Comparison of ENCODE assay signal across 9 mouse cellular contexts in the genomic region with DNA sequence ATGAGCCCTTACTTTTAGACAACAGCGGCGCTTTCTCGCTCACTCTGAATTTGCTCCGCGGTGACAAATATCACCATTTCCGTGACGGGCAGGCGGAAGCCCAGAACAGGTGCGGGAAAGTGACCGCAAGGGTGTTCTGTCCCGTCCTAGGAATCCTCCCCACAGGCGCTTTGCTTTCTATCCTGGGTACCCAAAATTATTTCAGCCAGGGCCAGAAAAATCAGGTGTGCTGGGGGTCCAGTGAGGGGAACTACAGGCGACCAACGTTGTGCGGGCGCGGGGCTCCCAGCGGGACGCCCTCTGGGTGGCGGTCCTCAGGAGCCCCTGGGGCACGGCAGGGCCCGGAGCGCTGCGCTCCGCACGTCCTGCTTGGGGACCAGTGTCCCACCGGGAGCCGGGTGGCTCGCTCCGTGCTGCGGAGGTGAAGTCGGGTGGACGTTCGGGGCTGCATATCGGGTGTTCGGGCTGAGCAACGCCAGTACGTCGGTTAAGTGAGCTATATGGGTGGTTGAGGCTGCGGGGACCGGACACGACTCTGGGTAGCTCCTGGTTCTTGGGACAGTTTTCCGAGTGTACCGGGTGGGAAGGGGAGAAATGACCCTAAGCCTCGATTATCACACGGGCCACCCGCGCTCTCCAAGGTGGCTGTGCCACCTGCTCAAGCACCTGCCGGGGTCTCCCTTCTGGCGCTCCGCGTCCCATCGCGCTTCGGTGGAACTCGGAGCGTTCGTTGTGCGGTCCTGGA.
DNase-seq lines count a peak whose midpoint lies in the region; ATAC-seq and TF ChIP-seq lines count a peak whose summit lies in the region.
"Had no signal": no experiment of that assay in that cellular context is flagged by ENCODE, and none has a peak within 500 bp of the region (broad histone marks: within the 10 kb centered on the region; RNA-seq: fewer than 3 reads in every experiment).

No protein-coding gene starts in this region.

- no peak for TF ChIP-seq CTCF in lung, adult 2 months (IDR thresholded peaks at IDR 0.05; ENCODE audit: insufficient read depth, low read length)

- intact Hi-C loops in heart, postnatal 25 days (cut with DNase I): no loop called here

- peak overlapping the region; percentile 77 for H3K4me3 ChIP-seq in heart, embryonic 12.5 days
- H3K4me3 ChIP-seq in embryonic facial prominence, embryonic 13.5 days: peak overlapping the region; percentile 51
- H3K4me3 ChIP-seq in intestine, embryonic 14.5 days (ENCODE audit: low read depth, low read length): peak overlapping the region; percentile 40
- peak overlapping the region; percentile 26 for H3K4me3 ChIP-seq in myocyte
- no peak overlapping the region for H3K4me3 ChIP-seq in lung, adult 2 months (replicated peaks; ENCODE audit: extremely low read depth, low read depth, low read length)

- no peak overlapping the region for H3ac ChIP-seq in myocyte (ENCODE audit: control insufficient read depth, insufficient read length)

- H3K9me3 ChIP-seq in heart, embryonic 12.5 days (replicated peaks): no peaks in the 10 kb centered on the region
- H3K9me3 ChIP-seq in embryonic facial prominence, embryonic 13.5 days: no peaks in the 10 kb centered on the region
- H3K9me3 ChIP-seq in intestine, embryonic 14.5 days (ENCODE audit: control insufficient read depth, low read length): no peaks in the 10 kb centered on the region
- H3K9me3 ChIP-seq: G1E had no signal

- H3K27me3 ChIP-seq in heart, embryonic 12.5 days (replicated peaks): peaks cover 79% of the 10 kb centered on the region
- peaks cover 98% of the 10 kb centered on the region for H3K27me3 ChIP-seq in embryonic facial prominence, embryonic 13.5 days
- peaks cover 84% of the 10 kb centered on the region for H3K27me3 ChIP-seq in intestine, embryonic 14.5 days (replicated peaks; ENCODE audit: control insufficient read depth, insufficient read depth, low read length)
- peaks cover 60% of the 10 kb centered on the region for H3K27me3 ChIP-seq in myocyte (ENCODE audit: control insufficient read depth, insufficient read depth, insufficient read length)

- H3K9ac ChIP-seq in heart, embryonic 12.5 days: peak overlapping the region; percentile 67
- peak overlapping the region; percentile 59; the same call in 1 of the 2 replicates for H3K9ac ChIP-seq in embryonic facial prominence, embryonic 13.5 days
- H3K9ac ChIP-seq in intestine, embryonic 14.5 days (ENCODE audit: low read length): no peak overlapping the region

- H3K4me2 ChIP-seq in heart, embryonic 12.5 days: peak overlapping the region; percentile 94
- peak overlapping the region; percentile 87 for H3K4me2 ChIP-seq in embryonic facial prominence, embryonic 13.5 days
- peak overlapping the region; percentile 71 for H3K4me2 ChIP-seq in intestine, embryonic 14.5 days (ENCODE audit: low read length)
- peak overlapping the region; percentile 75 for H3K4me2 ChIP-seq in myocyte (ENCODE audit: low read depth)

- no peaks in the 10 kb centered on the region for H3K36me3 ChIP-seq in heart, embryonic 12.5 days
- no peaks in the 10 kb centered on the region for H3K36me3 ChIP-seq in embryonic facial prominence, embryonic 13.5 days
- H3K36me3 ChIP-seq in intestine, embryonic 14.5 days (ENCODE audit: control insufficient read depth, insufficient read depth, low read length): no peaks in the 10 kb centered on the region
- H3K36me3 ChIP-seq in myocyte (ENCODE audit: control insufficient read depth, insufficient read depth): no peaks in the 10 kb centered on the region
- H3K36me3 ChIP-seq: G1E had no signal

- ATAC-seq in heart, embryonic 12.5 days (ENCODE audit: insufficient number of reproducible peaks, low FRiP score): no peak
- no peak for ATAC-seq in embryonic facial prominence, embryonic 13.5 days (ENCODE audit: insufficient number of reproducible peaks, insufficient read depth, low FRiP score, low TSS enrichment, low read depth)
- no peak for ATAC-seq in intestine, embryonic 14.5 days (replicated peaks; ENCODE audit: low FRiP score, low TSS enrichment, low read depth)

- no peak overlapping the region for H3K27ac ChIP-seq in heart, embryonic 12.5 days (ENCODE audit: poor library complexity, severe bottlenecking)
- H3K27ac ChIP-seq in embryonic facial prominence, embryonic 13.5 days: no peak overlapping the region
- no peak overlapping the region for H3K27ac ChIP-seq in intestine, embryonic 14.5 days (ENCODE audit: low read depth)

- TF ChIP-seq POLR2A in myocyte (IDR thresholded peaks at IDR 0.05; ENCODE audit: insufficient read length, low read depth): no peak
- TF ChIP-seq POLR2A in lung, adult 2 months (IDR thresholded peaks at IDR 0.05; ENCODE audit: borderline replicate concordance, extremely low read depth, low read depth, low read length): no peak

- H3K79me2 ChIP-seq in myocyte (ENCODE audit: control insufficient read depth, insufficient read depth): no peaks in the 10 kb centered on the region

- WGBS in heart, embryonic 12.5 days: 3% methylated on average over 59 of the region's 59 CpGs
- 2% methylated on average over 59 of the region's 59 CpGs for WGBS in embryonic facial prominence, embryonic 13.5 days
- 4% methylated on average over 59 of the region's 59 CpGs for WGBS in intestine, embryonic 14.5 days
- 3% methylated on average over 59 of the region's 59 CpGs for WGBS in lung, adult 2 months

- DNase-seq in heart, postnatal 25 days (ENCODE audit: low spot score): no peak
- DNase-seq in intestine, embryonic 14.5 days (ENCODE audit: low spot score): peak; percentile 71
- DNase-seq in ovary, postnatal 36 days (ENCODE audit: low spot score): no peak
- no peak for DNase-seq in layer of hippocampus, postnatal 36 days
- DNase-seq in lung, adult 2 months: no peak

- H3K4me1 ChIP-seq in heart, embryonic 12.5 days (replicated peaks): peaks cover 23% of the 10 kb centered on the region
- H3K4me1 ChIP-seq in embryonic facial prominence, embryonic 13.5 days: peaks cover 18% of the 10 kb centered on the region
- H3K4me1 ChIP-seq in intestine, embryonic 14.5 days (replicated peaks; ENCODE audit: control insufficient read depth, insufficient read depth, low read length): peaks cover 12% of the 10 kb centered on the region
- H3K4me1 ChIP-seq in lung, adult 2 months (ENCODE audit: control insufficient read depth, insufficient read depth, low read length): peaks cover 2% of the 10 kb centered on the region; the same call in 1 of the 2 replicates

TF ChIP-seq in myocyte, 11 proteins besides CTCF, POLR2A, EP300 and RAD21:
- TF ChIP-seq MYOD1 (IDR thresholded peaks at IDR 0.05; ENCODE audit: control insufficient read depth in 1 of 3, insufficient read length in 2 of 3, low read depth in 2 of 3) (peak in 2 of 3 experiments; percentile 46 to 72), MYOG (IDR thresholded peaks at IDR 0.05; ENCODE audit: control insufficient read depth in 1 of 3, insufficient read depth in 1 of 3, insufficient read length in 2 of 3, low read depth in 2 of 3) (no peak), E2F4 (IDR thresholded peaks at IDR 0.05; ENCODE audit: insufficient read depth) (no peak), SRF (IDR thresholded peaks at IDR 0.05; ENCODE audit: control insufficient read depth, insufficient read length, low read depth) (no peak), MAX (IDR thresholded peaks at IDR 0.05; ENCODE audit: low read depth) (no peak), TCF12 (IDR thresholded peaks at IDR 0.05; ENCODE audit: insufficient read depth, poor library complexity, severe bottlenecking) (no peak), POLR2AphosphoS2 (IDR thresholded peaks at IDR 0.05; ENCODE audit: insufficient read length, low read depth) (no peak)
